Mouse (Mus musculus) small intestine, adult 2 months (tissue): ENCODE data around the gene Tpd52l2. TPM values are rescaled to one million over a fixed set of nuclear protein-coding genes. Genes with fewer than 3 reads are reported as not detected.

Experiments used
- H3K27ac ChIP-seq: fragments of 200-500 bp; 2 replicates; pipeline ENCODE4 v1.5.1; 2012; ENCODE audit warnings: low read depth, low read length, control low read depth, inconsistent platforms; ENCODE audit not compliant: insufficient read depth
- H3K27me3 ChIP-seq: fragments of 200-500 bp; 2 replicates; pipeline ENCODE4 v1.6.1; 2012; ENCODE audit warnings: mild to moderate bottlenecking, moderate library complexity, low read length, inconsistent platforms; ENCODE audit not compliant: control insufficient read depth, insufficient read depth
- H3K36me3 ChIP-seq: fragments of 200-500 bp; 2 replicates; pipeline ENCODE4 v1.6.1; 2012; ENCODE audit warnings: mild to moderate bottlenecking, low read length, control low read depth, inconsistent platforms; ENCODE audit not compliant: control insufficient read depth, insufficient read depth
- H3K4me1 ChIP-seq: fragments of 200-500 bp; 2 replicates; pipeline ENCODE4 v1.6.1; 2012; ENCODE audit warnings: low read length, inconsistent platforms, mixed read lengths; ENCODE audit not compliant: control insufficient read depth, insufficient read depth, insufficient read length
- H3K4me3 ChIP-seq: fragments of 200-500 bp; 2 replicates; pipeline ENCODE4 v1.5.1; 2012; ENCODE audit warnings: low read depth, mild to moderate bottlenecking, control low read depth, inconsistent platforms, low read length, moderate library complexity
- CTCF ChIP-seq: fragments of 200-500 bp; IDR thresholded peaks from 2 replicates; pipeline ENCODE4 v1.5.1; 2012; ENCODE audit warnings: low read depth, mild to moderate bottlenecking, control low read depth, inconsistent platforms, low read length, moderate library complexity, mixed read lengths; ENCODE audit not compliant: insufficient replicate concordance, insufficient read length; ENCODE audit errors: extremely low read depth
- POLR2A ChIP-seq: fragments of 200-500 bp; IDR thresholded peaks from 2 replicates; pipeline ENCODE4 v1.6.1; 2012; ENCODE audit warnings: low read depth, mild to moderate bottlenecking, control low read depth, inconsistent platforms, low read length, moderate library complexity
- WGBS: fragments of 180-500 bp; shearing (Covaris S2); methylation state at CpG from one replicate; pipeline ENCODE4 v1.1.7; 2018; 5-methylcytosine and 5-hydroxymethylcytosine counted together
- polyA plus RNA-seq: library from polyadenylated mRNA; depleted of rRNA; stranded (reverse); fragments of >200 nt; gene quantifications from 2 replicates; pipeline ENCODE4 v1.2.3, GENCODE M21; 2012; rRNA removed

Tpd52l2 gene
- 14.6 and 27.3 TPM in 2 replicates for polyA plus RNA-seq

- Histone ChIP-seq H3K4me3 (peak within 1 kb of the TSS; percentile 77), H3K36me3 (peaks cover 20% of the 10 kb centered on the region), H3K4me1 (peaks cover 2% of the 10 kb centered on the region), H3K27me3 (no peaks in the 10 kb centered on the region), H3K27ac (peak within 1 kb of the TSS; percentile 80)
- TF ChIP-seq POLR2A = peak; percentile 38; the same call in 1 of the 2 replicates
- TF ChIP-seq CTCF = no peak
- WGBS = under 1% methylated on average over 46 of the region's 46 CpGs
These were observed at the start of gene Tpd52l2 for GRCm38 (mm10) chr2:181496831-181497547. Gene Tpd52l2, plus strand, starts transcription at chr2:181497142.

- Histone ChIP-seq H3K4me3 (no peak overlapping the region), H3K36me3 (no peaks in the 10 kb centered on the region), H3K27ac (no peak overlapping the region), H3K4me1 (no peaks in the 10 kb centered on the region), H3K27me3 (peaks cover 15% of the 10 kb centered on the region)
- 73% methylated on average over 4 of the region's 4 CpGs for WGBS
- TF ChIP-seq CTCF (no peak), POLR2A (no peak)
These were observed 44.8 kb upstream of the Tpd52l2 start for GRCm38 (mm10) chr2:181452181-181452580.

- TF ChIP-seq POLR2A = no peak
- peak; percentile 10; the same call in 1 of the 2 replicates for TF ChIP-seq CTCF
- no peaks in the 10 kb centered on the region for H3K4me1 ChIP-seq
- no peak overlapping the region for H3K4me3 ChIP-seq
- WGBS = 61% methylated on average over 1 of the region's 1 CpGs
- no peaks in the 10 kb centered on the region for H3K36me3 ChIP-seq
- no peak overlapping the region for H3K27ac ChIP-seq
- peaks cover 24% of the 10 kb centered on the region for H3K27me3 ChIP-seq
These were observed 43.7 kb upstream of the Tpd52l2 start for GRCm38 (mm10) chr2:181453274-181453673.

GRCm38 (mm10) chr2:181455899-181456298, 41.0 kb upstream of the Tpd52l2 start:
- Histone ChIP-seq H3K36me3 (no peaks in the 10 kb centered on the region), H3K4me3 (no peak overlapping the region), H3K4me1 (peaks cover 6% of the 10 kb centered on the region; the same call in 1 of the 2 replicates), H3K27ac (no peak overlapping the region), H3K27me3 (peaks cover 44% of the 10 kb centered on the region)
- WGBS = 67% methylated on average over 2 of the region's 2 CpGs
- no peak for TF ChIP-seq POLR2A
- TF ChIP-seq CTCF = no peak

GRCm38 (mm10) chr2:181457831-181458230, 39.1 kb upstream of the Tpd52l2 start:
- H3K4me3 ChIP-seq = peak overlapping the region; percentile 12; the same call in 1 of the 2 replicates
- 6% methylated on average over 15 of the region's 15 CpGs for WGBS

GRCm38 (mm10) chr2:181458411-181459152, 38.4 kb upstream of the Tpd52l2 start:
- no peak overlapping the region for H3K27ac ChIP-seq
- under 1% methylated on average over 72 of the region's 72 CpGs for WGBS
- TF ChIP-seq CTCF (no peak), POLR2A (no peak)
- peaks cover 6% of the 10 kb centered on the region; the same call in 1 of the 2 replicates for H3K4me1 ChIP-seq
- no peaks in the 10 kb centered on the region for H3K36me3 ChIP-seq
- peak overlapping the region; percentile 93 for H3K4me3 ChIP-seq
- H3K27me3 ChIP-seq = peaks cover 37% of the 10 kb centered on the region

More at GRCm38 (mm10) chr2:181457831-181458230, 39.1 kb upstream of the Tpd52l2 start:
- H3K4me1 ChIP-seq = peaks cover 6% of the 10 kb centered on the region; the same call in 1 of the 2 replicates
- H3K27ac ChIP-seq = no peak overlapping the region
- TF ChIP-seq POLR2A (no peak), CTCF (no peak)
- no peaks in the 10 kb centered on the region for H3K36me3 ChIP-seq
- peaks cover 41% of the 10 kb centered on the region for H3K27me3 ChIP-seq
